Mouse (Mus musculus): ENCODE results near the gene Pctp.

DNA sequence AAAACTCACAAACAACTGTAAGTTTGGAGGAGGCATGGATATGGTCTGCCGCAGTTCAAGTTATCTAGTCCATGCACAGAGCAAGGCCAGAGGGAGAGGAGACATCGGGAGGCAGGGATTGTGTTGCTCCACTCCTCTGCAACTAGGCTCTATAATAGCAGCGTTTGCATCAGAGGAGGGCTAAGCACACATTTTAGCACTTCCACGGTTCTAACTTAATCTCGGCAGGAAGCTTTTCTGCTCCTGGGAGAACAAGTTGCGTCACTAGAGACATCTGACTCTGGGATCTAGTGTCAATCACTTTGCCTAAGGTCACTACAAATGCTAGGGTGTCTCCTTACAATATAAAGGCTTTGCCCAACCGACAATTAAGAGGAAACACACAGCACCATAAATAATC, 43.5 kb upstream of the Pctp start:
- TF ChIP-seq CTCF (IDR thresholded peaks at IDR 0.05; ENCODE audit: insufficient read depth, low read depth, low read length) (no peak), POLR2A (IDR thresholded peaks at IDR 0.05; ENCODE audit: insufficient read depth, low read depth, low read length) (no peak)

Data from olfactory bulb, adult 2 months (tissue).